Mouse (Mus musculus): Measurements from ENCODE around the gene C1s2. TPM values are rescaled to one million over a fixed set of nuclear protein-coding genes. Genes with fewer than 3 reads are reported as not detected.
"Not testable (repeated sequence)": the region's sequence is repeated elsewhere in the genome, so short reads cannot be mapped to it uniquely, and the experiment has no call there.

Gene C1s2
- not detected for polyA plus RNA-seq (2017; shearing (Covaris generic))

DNA sequence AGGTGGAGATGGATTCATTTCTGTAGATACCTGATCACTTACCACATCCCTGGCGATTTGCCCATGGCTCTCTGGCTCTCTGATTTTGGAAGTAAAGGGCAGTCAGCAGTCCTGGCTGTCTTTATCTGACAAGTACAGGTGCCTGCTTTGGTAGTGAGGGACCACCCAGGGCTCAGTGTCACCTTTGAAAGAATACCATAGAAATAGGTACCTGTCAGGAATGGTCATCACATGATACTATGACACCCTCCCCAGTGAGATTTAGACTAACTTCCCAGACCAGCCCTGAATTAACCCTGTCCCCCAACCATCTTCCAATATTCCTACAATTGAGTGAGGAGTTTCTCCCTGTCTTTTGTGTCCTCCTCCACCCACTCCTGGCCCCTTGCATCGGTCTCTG, at the start of gene C1s2:
TSS of gene C1s2 (minus strand) at position 101 of the 400 bp plus-strand sequence.
- ATAC-seq, result not testable (repeated sequence)

DNA sequence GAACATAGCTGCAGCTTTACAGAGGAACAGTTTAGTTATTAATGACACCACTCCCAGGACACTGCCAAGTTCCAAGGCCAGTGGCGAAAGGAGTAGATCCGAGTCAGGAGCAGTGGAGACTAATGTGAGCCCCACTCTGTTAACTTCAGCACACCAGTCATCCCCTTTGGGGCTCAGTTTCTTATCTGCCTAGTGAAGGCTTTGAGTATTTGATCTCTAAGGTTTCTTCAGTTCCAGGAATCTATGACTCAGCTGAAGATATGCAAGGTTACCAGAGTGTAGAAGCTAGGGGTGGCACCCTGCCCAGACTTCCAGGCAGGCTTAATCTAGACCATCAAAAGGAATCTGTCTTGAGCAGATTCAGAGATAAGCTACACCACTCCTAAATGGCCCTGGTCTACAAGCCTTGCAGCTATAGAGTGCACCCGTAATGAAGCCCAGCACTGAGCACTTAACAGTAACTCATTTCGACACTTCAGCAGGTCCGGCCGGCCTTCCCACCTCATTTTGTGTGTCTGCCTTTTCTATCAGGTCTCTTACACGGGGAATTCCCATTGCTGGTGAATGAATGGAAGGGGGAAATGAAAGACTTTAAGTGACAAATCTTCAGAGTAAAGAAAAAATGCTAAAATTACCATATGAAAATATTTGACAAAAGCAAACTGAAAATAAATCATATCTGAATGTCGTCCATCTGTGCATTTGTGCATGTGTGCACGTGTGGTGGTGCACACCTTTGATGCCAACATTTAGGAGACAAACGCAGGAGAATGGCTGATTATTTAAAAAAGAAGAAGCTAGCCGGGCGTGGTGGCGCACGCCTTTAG, 47.9 kb upstream of the C1s2 start:
- ATAC-seq, result peak; percentile 47

DNA sequence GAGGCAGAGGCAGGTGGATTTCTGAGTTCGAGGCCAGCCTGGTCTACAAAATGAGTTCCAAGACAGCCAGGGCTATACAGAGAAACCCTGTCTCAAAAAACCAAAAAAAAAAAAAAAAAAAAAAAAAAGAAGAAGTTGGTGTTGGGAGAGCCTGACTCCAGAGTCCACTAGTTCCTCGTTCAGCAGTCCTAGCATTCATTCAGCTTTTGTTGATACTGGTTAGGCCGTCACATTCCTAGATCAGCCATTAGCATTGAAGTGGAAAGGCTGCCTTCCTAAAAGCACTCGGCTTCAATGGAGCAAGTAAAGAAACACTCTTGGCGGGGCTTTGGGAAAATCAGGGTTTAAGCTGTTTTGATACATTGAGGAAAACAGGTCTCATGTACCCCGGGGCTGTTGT, 46.4 kb upstream of the C1s2 start:
- not testable (repeated sequence) for ATAC-seq

DNA sequence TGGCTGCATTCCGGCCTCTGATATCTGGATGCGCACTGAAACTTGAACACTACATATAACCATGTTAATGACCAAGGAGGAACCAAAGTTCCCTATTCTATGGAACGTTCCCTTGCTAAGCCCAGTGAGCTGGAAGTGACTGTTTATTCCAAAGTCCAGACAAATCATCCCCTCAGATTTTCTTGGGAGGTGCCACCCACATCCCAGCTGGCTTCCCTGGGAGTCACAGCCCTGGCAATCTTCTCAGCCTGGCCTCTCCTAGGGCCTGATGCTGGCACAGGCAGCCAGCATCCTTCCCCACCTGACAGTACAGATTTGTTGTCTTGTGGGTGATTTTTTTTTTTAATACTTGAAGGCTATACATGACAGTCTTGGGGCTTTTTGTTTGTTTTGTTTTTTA, 43.6 kb upstream of the C1s2 start:
- ATAC-seq, result no peak

DNA sequence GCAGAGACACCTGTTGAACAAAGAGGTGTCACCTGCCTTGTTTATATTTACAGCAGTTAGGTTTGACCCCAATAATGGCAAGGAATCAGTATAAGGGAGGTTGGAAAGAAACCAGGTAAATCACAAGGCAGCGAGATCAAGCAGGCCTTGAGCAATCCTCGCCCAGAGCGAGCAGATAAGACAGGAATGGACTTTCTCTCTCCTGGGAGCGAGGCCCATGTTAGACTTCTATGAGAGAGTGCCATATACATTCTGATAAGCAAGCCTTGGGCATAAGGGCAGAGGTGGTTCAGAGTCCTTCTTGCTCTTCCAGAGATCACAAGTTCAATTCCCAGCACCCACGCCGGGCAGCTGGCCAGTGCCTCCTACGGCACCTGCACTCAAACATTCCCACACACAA, 42.9 kb upstream of the C1s2 start:
- ATAC-seq, result no peak

DNA sequence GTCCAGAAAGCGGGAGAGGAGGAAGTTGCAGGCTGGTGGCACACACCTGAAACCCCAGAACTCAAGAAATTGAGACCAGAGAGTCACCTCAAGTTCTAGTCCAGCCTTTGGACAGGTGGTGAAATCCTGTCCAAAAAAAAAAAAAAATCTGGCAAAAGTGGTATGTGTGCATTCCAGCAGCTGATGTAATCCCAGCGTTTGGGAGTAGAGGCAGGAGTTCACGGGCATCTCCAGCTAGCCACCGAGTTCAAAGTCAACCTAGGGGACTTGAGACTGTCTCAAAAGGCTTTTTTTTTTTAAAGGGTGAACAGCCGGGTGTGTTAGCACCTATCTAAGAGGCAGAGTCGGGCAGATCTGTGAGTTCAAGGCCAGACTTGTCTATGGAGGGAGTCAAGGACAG, 40.3 kb upstream of the C1s2 start:
- no peak for ATAC-seq

DNA sequence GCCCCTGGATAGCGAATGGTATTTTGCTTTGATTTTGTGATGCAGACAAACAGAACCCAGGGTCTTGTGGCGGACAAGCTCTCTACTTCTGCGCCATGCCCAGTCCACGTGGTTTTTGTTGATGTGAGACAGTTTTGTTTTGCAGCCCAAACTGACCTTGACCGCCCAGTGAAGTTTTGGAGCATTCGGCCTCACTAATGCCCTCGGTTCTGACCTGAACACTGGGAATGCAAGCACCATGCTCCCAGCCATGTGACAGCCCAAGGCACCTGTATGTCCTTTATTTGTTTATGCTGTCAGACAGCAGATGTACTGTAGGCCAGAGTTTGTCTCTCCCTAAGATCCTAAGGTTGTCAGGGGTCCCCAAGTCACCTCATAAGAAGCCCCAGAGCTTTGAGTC, 38.7 kb upstream of the C1s2 start:
- ATAC-seq, result no peak

DNA sequence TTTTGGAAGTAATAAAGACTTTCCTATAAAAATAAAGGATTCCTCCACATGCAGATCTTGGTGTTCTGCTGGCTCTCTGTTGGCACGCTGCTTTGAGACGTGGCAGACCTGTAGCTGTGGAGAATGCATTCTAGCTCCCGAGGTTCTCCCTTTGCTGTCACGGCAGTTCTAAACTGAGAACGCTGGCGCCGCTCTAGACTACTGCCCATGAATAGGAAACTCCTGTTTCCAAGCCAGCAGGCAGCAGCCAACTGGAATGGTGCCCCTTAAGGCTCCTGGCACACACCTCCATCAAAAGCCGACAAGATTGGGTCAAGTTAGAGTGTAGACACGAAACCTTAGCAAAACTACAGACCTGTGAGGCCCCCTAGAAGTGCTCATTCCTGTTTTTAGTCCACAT, 37.7 kb upstream of the C1s2 start:
- no peak for ATAC-seq

DNA sequence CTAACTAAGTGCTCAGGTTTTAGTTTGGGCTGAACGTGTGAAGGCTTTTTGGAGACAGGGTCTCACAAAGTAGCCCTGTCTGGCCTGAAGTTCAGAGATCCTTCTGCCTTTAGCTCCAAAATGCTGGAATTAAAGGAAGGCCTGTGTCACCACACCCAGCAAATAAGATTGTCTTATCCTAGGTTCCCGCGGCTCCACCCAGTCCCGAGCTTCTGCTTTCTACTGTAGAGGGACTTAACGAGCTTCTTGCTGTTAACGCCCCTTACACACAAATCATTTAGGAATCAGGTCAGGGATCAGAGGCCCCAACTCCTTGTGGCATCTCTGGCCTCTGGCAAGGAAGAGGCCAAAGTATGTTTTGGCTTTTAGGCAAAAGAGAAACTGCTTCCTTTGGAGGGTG, 36.2 kb upstream of the C1s2 start:
- no peak for ATAC-seq

DNA sequence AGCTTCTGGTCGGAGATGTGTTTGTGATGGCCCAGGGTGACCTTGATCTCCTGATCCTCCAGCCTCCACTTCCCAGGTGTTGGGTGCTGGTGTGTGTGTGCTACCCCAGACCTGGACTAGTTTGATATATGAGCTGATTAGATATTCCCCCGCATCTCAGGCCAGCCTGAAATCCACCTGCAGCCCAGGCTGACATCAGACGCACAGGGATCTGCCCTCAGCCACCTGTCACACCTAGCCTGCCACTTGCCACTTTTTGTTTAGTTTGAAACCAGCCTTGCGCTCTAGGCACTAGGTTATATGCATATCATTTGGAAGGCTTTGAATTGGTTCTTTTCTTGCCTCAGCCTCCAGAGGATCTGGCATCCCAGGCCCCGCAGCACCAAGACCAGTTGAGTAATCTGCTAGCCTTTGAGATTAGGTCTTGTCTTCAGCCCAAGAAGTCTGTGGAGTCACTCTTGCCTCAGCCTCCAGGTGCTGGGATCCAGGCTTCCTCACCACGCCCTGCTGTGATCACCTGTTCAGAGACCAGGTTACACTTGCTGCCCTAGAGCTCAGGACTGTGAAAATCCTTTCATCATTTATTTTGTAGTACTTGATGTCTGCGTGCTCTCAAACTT, 34.5 kb upstream of the C1s2 start:
- no peak for ATAC-seq

DNA sequence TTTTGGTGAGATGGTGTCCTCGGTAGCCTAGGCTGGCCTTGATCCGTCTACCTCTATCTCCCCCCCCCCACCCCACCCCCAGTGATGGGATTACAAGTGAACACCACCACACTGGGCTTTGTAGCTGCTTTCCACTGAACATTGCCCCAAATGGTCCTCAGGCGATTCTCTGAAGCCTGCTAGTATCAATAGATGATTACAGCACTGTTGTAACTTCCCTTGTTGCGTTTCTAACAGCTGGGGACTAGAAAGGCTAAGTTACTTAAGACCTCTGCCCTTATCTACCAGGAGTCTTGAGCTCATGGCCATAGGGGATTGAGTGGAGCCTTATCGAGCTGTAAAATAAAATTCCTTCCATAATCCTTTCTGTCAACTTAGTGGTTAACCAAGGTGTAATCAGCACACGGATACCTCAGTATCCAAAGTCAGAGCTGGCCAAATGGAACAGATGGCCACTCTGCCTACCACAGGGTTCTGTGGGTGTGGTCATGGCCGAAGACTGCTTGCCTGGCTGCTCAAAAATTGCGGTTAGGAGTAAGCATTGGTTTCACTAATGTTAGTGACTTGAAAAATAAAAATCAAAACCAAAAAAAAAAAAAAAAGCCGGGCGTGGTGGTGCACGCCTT, 33.5 kb upstream of the C1s2 start:
- ATAC-seq, result no peak

DNA sequence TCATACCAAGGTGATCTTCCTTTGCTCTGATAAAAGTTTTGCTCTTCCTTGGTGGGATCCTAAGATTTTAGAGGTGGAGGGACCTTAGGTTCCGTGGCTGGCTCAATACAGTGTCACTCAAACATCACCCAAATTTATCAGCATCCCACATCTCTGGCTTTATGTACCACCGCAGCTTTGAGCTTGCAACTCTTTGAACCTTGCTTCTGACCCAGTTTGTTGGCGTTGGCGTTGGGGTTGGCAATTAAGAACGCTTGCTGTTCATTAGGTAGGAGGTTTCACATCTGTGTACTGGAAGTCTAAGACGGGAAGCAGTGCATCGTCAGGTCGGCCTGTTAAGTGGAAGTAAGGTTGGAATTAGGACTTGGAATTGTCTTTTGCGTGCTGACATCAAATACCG, 29.1 kb upstream of the C1s2 start:
- no peak for ATAC-seq

DNA sequence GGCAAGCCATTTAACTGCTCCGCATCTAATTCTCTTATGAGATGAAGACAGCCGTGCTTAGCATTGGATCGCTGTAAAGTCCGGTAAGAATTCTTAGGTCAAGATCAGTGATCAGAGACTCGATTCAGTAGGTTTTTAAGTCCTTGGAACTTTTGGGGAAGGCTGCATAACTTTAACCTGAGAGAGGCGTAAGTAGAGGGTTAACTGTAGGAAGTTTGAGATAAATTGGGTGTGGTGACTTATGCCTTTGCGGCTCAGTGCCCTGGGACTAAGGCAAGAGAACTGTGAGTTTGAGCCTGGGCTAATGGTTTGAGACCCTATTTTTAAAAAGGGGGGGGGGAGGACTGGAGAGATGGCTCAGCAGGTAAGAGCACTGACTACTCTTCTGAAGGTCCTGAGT, 28.4 kb upstream of the C1s2 start:
- ATAC-seq, result no peak

DNA sequence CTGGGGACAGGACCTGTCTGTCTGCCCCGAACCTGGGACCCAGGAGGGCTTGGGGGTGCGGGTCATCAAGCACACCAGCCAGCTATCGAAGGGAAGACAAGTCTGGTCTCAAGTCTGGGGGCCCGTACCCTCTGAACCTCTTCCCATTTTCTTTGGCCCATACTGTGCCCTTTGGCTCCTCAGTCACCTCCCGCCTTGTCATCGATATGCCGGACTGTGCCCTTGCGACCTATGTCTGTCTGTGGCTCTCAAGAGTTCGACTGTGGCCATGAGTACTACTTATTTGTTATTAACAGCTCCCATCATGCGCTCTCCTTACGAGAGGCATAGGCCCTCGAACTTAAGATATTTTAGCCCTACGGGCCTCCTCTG, 27.5 kb upstream of the C1s2 start:
- ATAC-seq, result no peak

DNA sequence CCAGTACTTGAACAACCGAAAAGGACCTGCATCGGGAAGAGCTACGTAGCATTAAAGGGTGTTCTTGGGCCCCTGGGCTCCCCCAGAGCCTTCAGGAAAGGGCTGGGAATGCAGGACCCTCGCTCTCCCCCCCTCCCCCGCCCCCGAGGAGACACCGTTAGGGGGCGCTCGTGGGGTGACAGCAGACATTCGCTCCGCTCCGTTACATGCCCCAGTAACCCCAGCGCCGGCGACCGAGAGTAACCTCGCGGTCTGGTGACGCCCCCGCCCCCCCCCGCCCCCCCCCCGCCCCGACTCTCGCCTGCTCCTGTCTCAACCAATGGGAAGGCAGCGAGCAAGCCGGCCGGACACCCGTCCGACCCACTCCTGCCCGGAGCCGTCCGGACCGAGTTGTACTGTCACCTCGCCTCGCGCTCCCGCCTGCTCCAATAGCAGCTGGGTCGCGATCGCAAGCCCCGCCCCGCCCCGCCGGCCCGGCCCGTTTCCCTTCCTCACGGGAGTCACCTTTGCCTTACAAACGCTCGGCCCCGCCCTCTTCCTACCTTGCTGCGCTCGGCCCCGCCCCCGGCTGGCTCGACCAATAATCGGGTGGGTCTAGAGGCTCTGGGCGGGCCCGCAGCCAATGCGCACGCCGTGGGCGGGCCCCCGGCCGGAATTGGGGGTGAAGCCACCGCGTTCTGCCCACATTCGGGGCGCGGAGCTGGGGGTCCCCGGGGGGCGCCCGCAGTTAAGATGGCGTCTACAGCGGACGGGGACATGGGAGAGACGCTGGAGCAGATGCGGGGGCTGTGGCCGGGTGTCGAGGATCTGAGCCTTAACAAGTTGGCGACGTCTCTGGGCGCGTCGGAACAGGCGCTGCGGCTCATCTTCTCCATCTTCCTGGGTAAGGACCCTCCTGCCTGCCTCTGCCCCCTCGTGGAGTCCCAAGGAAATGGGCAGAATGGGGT, 26.9 kb upstream of the C1s2 start, which contains the start of gene Lpcat3:
TSS of gene Lpcat3 (plus strand) at position 551 of the 947 bp plus-strand sequence.
- ATAC-seq, result peak; percentile 98

DNA sequence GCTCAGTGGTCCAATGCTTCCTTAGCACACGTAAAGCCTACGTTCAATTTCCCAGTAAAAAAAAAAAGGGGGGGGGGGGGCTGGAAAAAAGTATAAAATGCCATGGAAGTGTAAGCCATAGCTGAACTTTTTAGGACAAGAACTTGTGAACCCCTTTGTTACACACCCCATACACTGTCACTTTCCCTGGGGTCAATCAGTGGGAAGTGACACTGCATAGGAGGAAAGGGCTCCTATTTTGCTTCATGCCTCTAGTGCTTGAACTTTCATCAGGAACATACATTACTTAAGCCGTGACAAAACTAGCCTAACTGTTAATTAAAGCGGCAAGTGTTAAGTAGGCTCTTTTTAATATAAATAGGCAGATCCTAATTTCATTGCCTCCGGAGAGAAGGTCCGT, 26.1 kb upstream of the C1s2 start:
- no peak for ATAC-seq

DNA sequence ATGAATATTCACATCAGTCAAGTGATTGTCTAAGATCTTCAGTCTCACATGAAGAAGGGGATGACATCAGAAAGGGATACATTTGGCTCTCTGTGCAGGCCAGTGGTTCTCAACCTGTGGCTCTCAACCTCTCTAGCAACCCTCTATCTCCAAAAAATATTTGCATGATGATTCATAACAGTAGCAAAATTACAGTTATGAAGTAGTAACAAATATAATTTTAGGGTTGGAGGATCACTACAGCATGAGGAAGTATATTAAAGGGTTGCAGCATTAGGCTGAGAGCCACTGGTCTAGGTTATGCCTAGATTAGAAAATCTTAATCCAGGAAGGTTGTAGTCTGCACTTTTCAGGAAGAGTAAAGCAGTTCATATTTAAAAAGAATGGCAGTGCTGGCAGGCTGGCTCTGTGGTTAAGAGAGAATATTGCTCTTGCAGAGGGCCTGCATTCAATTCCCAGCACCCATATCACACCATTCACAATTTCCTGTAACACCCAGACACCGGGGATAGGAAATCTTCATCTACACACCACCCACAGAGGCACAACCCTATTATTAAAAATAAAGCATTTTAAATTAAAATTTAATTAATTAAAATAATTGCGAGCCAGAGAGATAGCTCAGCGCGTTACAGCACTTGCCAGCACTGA, 25.4 kb upstream of the C1s2 start:
- ATAC-seq, result no peak

DNA sequence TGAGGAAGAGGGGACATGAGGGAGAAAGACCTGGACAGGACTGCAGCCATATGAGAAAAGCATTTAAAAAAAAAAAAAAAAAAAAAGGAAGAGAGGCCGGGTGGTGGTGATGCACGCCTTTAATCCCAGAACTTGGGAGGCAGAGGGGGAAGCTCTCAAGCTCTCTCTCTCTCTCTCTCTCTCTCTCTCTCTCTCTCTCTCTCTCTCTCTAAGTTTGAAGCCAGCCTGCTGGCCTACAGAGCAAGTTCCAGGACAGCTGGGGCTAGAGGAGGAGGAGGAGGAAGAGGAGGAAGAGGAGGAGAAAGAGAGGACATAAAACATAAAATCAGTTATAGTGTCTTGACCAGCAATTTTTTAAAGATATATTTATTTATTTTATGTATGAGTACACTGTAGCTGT, 22.2 kb upstream of the C1s2 start:
- ATAC-seq, result no peak

DNA sequence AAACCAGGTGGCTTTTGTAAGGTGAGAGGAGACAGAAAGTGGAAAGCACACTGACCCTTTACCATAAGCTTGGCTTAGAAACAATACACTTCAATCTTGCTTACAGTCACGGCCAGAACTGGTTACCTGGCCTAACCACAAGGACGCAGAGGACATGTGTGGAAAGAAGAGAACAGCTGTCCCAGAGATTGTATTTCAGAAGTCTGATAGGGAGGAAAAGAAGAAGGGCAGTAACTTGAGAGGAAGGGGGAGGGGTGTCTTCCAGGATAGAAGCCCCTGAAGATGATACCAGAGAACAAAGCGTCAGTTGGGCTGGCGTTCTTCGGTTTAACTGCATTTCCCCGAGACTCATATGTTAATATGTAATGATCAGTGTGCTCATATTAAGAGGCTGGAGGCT, 20.0 kb upstream of the C1s2 start:
- no peak for ATAC-seq

DNA sequence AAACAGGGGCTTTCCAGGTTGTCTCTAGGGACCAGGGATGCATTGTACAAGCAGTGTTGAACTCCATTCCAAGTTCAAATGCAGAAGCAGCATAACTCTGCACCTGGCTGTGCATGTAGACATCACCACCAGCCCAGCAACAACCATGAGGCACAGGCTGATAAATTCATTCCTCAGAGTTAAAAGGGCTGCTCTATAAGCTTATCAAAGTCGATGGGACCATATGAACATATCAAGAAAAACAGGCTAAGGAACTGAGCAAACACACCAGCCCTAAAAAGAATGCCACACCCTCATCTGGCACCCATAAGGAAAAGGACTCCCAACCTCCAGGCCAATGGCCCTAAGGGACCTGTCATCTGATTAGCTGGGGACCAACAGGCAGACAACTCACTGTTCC, 10.5 kb upstream of the C1s2 start:
- no peak for ATAC-seq

DNA sequence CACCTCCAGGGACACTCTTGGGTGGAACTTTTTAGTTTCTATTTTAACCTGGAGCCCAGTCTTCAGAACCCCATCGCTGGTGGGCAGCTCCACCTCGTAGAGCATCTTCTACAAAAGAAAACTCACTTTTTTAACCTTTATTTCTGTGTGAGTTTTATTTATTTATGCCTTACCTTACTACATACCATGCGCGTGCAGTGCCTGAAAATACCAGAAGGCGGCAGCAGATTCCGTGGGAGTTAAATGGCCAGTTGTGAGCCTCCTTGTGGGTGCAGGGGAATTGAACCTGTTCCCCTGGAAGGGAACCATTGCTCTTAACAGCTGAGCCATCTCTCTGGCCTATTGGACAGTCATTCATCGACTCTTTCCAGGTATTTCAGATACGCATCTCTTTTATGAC, 5.1 kb upstream of the C1s2 start:
- peak; percentile 67 for ATAC-seq

DNA sequence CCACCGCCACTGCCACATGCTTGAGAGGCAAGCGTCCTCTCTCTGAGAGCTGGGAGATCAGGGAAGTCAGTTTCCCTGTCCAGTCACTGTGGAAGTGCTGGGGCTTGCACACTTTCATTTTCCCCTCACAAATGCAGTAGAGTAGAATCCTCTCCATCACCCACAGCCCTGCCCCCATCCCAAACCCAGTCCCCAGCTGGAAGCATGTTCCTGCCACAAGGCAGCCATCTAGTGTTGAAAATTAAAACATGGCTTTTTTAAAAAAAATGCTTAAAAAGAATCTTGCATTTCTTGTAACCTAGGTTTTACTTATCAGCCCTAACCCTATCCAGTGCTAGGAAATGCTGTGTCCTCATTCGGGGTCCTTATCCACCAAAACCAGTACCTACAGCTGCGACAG, 4.2 kb upstream of the C1s2 start:
- ATAC-seq, result no peak

Measured in CD4-positive, CD25-positive, alpha-beta regulatory T cell, adult 4 months (primary cell).